Comparison of ENCODE assay signal across 26 mouse cellular contexts in genomic region chr9:114517924-114518497, GRCm38 (mm10). TPM values are rescaled to one million over a fixed set of nuclear protein-coding genes. Genes with fewer than 3 reads are reported as not detected.
"Had no signal": no experiment of that assay in that cellular context is flagged by ENCODE, and none has a peak within 500 bp of the region (broad histone marks: within the 10 kb centered on the region; RNA-seq: fewer than 3 reads in every experiment).

No protein-coding gene starts in this region.

- DNase-seq: kidney, adult 9 months; kidney, postnatal 10 days; left cerebral cortex, postnatal 4 days; liver, embryonic 13.5 days; lung, embryonic 14.5 days; right cerebral cortex, adult 18-20 months; right cerebral cortex, postnatal 14 days; right cerebral cortex, postnatal 4 days; thymus, adult 2 months; thymus, postnatal 14 days had no signal

- H3K4me1 ChIP-seq: midbrain, embryonic 12.5 days; midbrain, embryonic 15.5 days; neural tube, embryonic 15.5 days had no signal

- H3K9ac ChIP-seq: limb, embryonic 13.5 days; liver, embryonic 13.5 days; lung, embryonic 14.5 days; midbrain, embryonic 12.5 days; midbrain, embryonic 15.5 days; neural tube, embryonic 12.5 days; neural tube, embryonic 15.5 days had no signal

- H3K36me3 ChIP-seq: midbrain, embryonic 15.5 days had no signal

- H3K27ac ChIP-seq: limb, embryonic 13.5 days; liver, embryonic 13.5 days; macrophage; midbrain, embryonic 12.5 days; midbrain, embryonic 15.5 days; neural tube, embryonic 12.5 days; neural tube, embryonic 15.5 days; stomach, postnatal 0 days had no signal

- H3K4me2 ChIP-seq: limb, embryonic 13.5 days; liver, embryonic 13.5 days; lung, embryonic 14.5 days; midbrain, embryonic 12.5 days; midbrain, embryonic 15.5 days; neural tube, embryonic 12.5 days; neural tube, embryonic 15.5 days had no signal

- ATAC-seq: lung, postnatal 0 days; midbrain, embryonic 15.5 days had no signal

- H3K4me3 ChIP-seq: limb, embryonic 13.5 days; liver, embryonic 13.5 days; midbrain, embryonic 12.5 days; midbrain, embryonic 15.5 days; neural tube, embryonic 12.5 days; neural tube, embryonic 15.5 days had no signal

- H3K27me3 ChIP-seq: limb, embryonic 13.5 days; liver, embryonic 13.5 days; midbrain, embryonic 12.5 days; midbrain, embryonic 15.5 days; neural tube, embryonic 12.5 days; neural tube, embryonic 15.5 days had no signal

RNA-seq across cellular contexts. Expression of gene C130032M10Rik, which starts 2.5 kb away (rescaled TPM):
- total RNA-seq: layer of hippocampus, adult 8-10 months; layer of hippocampus, postnatal 14 days; left cerebral cortex, adult 8-10 months; left cerebral cortex, postnatal 14 days; left cerebral cortex, postnatal 4 days; liver, adult 2 months; megakaryocyte, adult 5-6 weeks had no signal
- polyA plus RNA-seq: liver, adult 2 months; liver, embryonic 13.5 days; liver, embryonic 16.5 days; lung, embryonic 14.5 days; macrophage; midbrain, embryonic 15.5 days; neural tube, embryonic 15.5 days; stomach, embryonic 14.5 days; stomach, postnatal 0 days; thymus, adult 2 months had no signal

RNA-seq across cellular contexts. Expression of gene Ccr4, which starts 13.3 kb away (rescaled TPM):
- total RNA-seq: layer of hippocampus, adult 8-10 months; layer of hippocampus, postnatal 14 days; left cerebral cortex, adult 8-10 months; left cerebral cortex, postnatal 14 days; left cerebral cortex, postnatal 4 days had no signal
- polyA plus RNA-seq: limb, embryonic 13.5 days; liver, embryonic 13.5 days; liver, embryonic 16.5 days; lung, embryonic 14.5 days; lung, postnatal 0 days; macrophage; midbrain, embryonic 12.5 days; midbrain, embryonic 15.5 days; neural tube, embryonic 12.5 days; neural tube, embryonic 15.5 days; stomach, embryonic 14.5 days; stomach, postnatal 0 days had no signal

RNA-seq across cellular contexts. Expression of gene Trim71, which starts 46.2 kb away (rescaled TPM):
- total RNA-seq: liver, adult 2 months; megakaryocyte, adult 5-6 weeks had no signal
- polyA plus RNA-seq: liver, adult 2 months; macrophage; thymus, adult 2 months had no signal
